Mouse (Mus musculus) left cerebral cortex, adult 2 months (tissue): ENCODE data around the gene Cdh11. TPM values are rescaled to one million over a fixed set of nuclear protein-coding genes. Genes with fewer than 3 reads are reported as not detected.
"Not testable (repeated sequence)": the region's sequence is repeated elsewhere in the genome, so short reads cannot be mapped to it uniquely, and the experiment has no call there.

Experiments
- DNase-seq, 2 experiments: peaks; one replicate each; pipeline ENCODE4 v3.0.0; 2021 to 2022; ENCODE audit warnings: low spot score in 2 of 2, mixed read lengths in 1 of 2; ENCODE audit errors: extremely low spot score in 1 of 2
- H3K27ac ChIP-seq: fragments of 200-600 bp; 2 replicates; pipeline ENCODE4 v1.8.1; 2022
- H3K4me3 ChIP-seq: fragments of 200-600 bp; 2 replicates; pipeline ENCODE4 v1.8.1; 2022
- CTCF ChIP-seq: fragments of 200-600 bp; IDR thresholded peaks from 2 replicates; pipeline ENCODE4 v1.8.1; 2022; ENCODE audit warnings: antibody characterized with exemption, mild to moderate bottlenecking, moderate library complexity
- intact Hi-C: fragments of 180-260 bp; cut with DNase I; formaldehyde crosslinking; loops from one replicate; pipeline ENCODE4 v1.15.1; 2025
- total RNA-seq, 2 experiments: library from RNA; stranded (reverse); gene quantifications; 2 replicates each; pipeline ENCODE4 v1.2.3; 2021

The Cdh11 gene
- total RNA-seq, 2 experiments from 2014 or later = 49.9 to 54.9 TPM

DNA sequence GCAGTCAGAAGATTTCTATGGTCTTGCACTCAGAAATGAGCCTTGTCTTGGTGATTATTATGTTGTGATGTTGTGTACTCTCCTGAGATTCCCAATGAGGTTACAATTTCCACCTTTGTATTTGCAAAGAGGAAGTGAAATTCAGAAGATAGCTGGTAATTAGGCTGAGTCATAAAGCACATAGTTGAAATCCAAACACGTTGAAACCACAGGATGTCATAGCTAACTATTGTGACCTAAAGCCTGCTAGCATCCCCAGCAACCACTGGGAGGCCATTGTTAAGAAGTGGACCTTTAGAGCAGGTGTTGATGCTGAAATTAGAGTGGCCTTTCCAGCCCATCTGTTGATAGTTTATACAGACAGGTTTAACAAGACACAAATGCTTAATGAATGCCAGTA, 85.2 kb downstream of the Cdh11 start:
- intact Hi-C loops = no loop called here
- Histone ChIP-seq H3K27ac (no peak overlapping the region), H3K4me3 (no peak overlapping the region)
- DNase-seq = no peak
- no peak; the same call in 1 of the 2 replicates for TF ChIP-seq CTCF

DNA sequence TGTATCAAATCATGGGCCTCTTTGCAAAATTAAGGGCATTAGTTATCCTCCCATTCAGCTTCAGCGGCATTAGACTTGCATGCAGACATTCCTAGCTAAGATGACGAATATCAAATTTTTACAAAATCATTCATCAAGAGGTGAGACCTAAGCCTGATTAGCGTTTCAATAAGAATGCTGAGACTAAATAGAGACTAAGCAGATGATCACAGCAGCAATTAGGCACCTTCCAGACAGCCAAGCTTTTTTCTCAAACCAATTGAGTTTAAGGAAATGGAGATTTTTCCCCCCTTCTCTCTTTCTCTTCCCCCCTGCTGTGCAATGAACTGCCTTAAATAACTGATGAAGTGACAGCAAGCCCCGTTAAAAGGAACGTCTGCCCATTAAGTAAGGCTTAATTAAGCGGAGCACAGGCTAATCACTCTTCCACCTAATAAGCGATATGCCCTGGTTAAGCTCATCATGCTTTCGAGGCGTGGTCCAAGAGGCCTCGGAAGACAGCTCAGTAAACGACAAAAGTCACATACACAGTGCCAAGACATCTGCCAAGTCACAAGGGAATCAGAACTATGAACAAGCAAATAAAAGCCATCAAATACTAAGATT, 87.1 kb downstream of the Cdh11 start:
- intact Hi-C loops = no loop called here
- H3K27ac ChIP-seq = no peak overlapping the region
- no peak for TF ChIP-seq CTCF

DNA sequence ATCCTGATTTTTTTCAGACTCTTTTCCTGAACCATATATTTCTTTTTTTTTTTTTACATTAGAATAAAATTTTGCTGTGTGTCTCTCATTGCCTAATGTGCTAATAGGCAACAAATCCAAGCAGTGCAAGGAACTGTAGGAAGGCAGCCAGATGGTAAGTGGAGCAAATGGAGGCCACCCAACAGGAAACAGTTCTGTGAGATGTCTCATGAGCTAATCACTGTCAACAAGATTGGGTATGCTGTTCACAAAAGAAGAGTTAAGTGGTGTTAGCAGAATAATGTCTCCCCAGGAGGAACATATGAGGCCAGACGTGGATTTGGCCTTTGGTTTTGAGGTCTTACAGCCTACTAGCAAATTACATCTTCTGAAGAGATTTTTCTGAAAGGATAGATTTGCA, 92.0 kb downstream of the Cdh11 start:
- H3K4me3 ChIP-seq = no peak overlapping the region
- no peak for TF ChIP-seq CTCF
- peak overlapping the region; percentile 49; the same call in 1 of the 2 replicates for H3K27ac ChIP-seq
- DNase-seq = no peak
- intact Hi-C loops = no loop called here

More for the DNA sequence above, 87.1 kb downstream of the Cdh11 start:
- no peak overlapping the region for H3K4me3 ChIP-seq
- no peak for DNase-seq

DNA sequence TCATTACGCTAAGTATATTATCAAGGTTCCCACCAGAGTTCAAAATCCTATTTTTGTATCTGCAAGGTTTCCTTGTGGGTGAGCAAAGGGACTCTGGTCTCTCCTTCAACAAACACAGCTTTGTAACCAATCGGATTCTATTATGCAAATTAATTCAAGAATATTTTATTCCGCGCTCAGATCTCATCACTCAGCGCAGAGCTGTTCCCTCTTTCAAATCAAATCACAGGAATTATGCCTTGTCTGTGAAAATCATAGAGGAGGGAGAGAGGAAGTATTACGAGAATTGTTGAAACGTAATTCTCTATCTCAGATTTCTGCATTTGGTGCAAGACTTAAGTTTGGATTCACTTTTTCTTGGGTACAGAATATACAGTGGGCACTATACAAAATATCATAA, 100.0 kb downstream of the Cdh11 start:
- H3K27ac ChIP-seq = peak overlapping the region; percentile 74
- peak overlapping the region; percentile 37 for H3K4me3 ChIP-seq
- DNase-seq = not testable (repeated sequence)
- intact Hi-C loops = loop anchor here (5.0 kb wide), 1 partner anchor 97 kb away; no protein-coding TSS in a partner anchor

DNA sequence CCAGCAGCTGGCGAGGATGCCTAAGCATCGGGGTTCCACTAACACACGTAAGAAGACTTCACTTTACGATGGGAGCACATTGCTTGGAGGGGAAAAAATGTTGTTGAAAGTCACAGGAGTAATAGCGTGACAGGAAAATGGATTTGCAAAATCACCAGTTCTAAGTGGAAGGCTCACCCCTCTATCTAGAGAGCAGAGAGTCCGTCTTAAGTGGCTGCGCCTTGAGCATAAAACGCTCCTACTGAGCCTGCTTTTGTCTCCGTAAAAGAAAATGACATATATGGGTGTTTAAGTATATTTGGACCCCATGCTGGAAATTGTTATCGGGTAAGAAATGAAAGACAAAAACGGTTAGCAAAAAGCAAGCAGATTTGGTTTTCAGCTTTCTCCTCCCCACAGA, 100.4 kb downstream of the Cdh11 start:
- peak overlapping the region; percentile 37 for H3K4me3 ChIP-seq
- no peak for TF ChIP-seq CTCF
- H3K27ac ChIP-seq = peak overlapping the region; percentile 74
- intact Hi-C loops = loop anchor here (5.0 kb wide), 1 partner anchor 97 kb away; no protein-coding TSS in a partner anchor
- DNase-seq = no peak

DNA sequence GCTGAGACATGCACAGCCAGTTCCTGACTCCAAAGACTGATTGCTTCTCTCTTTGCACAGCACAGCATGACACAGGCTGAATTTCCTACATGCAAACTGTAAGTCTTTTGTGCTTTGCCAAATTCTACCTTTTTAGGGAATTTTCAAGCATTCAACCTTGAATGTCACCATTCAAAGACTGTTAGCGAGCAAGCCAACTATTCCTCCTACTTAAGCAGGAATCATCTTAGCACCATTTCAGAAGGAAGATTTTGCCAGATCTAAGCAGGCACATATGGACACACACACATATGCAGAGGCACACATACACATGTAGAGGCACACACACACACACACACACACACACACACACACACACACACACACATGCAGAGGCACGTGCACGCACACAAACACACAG, 108.3 kb downstream of the Cdh11 start:
- no peak overlapping the region for H3K4me3 ChIP-seq
- H3K27ac ChIP-seq = no peak overlapping the region
- DNase-seq = no peak
- no peak for TF ChIP-seq CTCF
- intact Hi-C loops = no loop called here

DNA sequence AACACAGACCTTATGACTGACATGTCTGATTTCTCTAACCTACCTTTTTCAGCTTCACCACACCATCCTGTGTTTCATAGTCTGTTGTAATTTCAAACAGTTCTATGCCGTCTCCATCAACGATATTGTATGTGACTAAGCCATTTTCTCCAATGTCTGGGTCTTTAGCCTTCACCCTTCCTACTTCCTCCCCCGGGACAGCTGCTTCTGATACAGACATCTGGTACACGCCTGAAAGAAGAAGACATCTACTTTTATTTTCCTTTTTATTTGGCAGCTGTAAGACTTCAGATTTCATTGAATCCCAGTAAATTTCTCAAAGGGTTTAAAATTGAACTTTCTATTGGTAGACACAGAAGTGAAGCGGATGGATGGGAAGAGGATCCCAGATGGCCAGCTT, 120.9 kb downstream of the Cdh11 start:
- H3K4me3 ChIP-seq, intact Hi-C loops, DNase-seq: not testable (repeated sequence)
- peak overlapping the region; percentile 47; the same call in 1 of the 2 replicates for H3K27ac ChIP-seq

DNA sequence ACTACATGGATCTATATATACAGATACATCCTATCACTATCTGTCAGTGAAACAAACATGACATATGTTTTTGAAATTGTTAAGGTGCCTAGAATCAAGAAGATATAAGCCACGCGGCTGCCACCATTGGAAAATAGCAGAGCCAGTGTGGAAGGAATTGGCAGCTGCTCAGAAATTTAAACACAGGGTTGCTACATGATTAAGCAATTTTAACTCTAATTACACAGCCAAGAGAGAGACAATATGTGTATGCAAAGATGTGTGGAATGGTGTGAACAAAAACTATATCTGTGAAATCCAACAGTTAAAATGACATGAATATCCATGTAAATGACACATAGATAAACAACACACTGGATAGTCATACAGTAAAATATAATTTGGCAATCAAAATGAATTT, 128.9 kb downstream of the Cdh11 start:
- intact Hi-C loops = no loop called here
- peak overlapping the region; percentile 37; the same call in 1 of the 2 replicates for H3K27ac ChIP-seq
- DNase-seq = no peak
- TF ChIP-seq CTCF = no peak
- no peak overlapping the region for H3K4me3 ChIP-seq

DNA sequence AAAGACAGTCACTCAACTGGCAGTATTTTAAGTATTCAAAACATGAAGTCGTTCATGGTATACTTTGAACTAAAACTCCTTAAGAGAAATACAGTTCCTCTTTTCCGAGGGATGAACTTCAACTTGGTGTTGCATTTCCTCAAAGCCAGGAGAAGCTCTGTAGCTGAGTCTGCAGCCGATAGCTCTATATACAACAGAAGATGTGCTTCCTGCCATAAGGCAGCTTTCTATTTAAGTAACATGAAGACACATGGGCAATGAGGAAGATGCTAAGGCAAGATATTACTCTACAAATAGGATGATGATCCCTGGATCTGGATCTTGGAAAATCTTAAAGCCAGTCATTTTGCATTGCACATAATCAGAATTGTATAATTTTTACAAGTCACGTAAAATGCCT, 133.5 kb downstream of the Cdh11 start:
- intact Hi-C loops = no loop called here
- Histone ChIP-seq H3K27ac (peak overlapping the region; percentile 21), H3K4me3 (no peak overlapping the region)
- no peak for DNase-seq
- no peak for TF ChIP-seq CTCF

DNA sequence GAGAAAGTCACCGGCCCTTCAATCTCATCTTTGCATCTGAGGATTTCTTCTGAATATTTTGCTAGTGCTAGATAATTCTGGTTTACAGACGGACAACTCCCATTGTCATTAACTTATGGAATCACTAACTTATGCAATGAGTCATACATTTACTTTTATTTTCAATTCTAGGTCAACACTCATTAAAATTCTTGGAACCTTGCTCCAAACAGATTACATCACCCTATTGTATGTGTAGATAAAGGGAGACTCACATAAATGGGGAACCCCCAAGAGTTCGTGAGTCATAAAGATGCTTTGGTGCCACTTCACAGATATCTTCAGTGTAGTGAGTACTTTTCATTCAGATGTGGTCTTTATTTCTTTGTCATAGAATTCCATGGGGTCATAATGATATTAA, 158.3 kb downstream of the Cdh11 start:
- no peak overlapping the region for H3K27ac ChIP-seq
- intact Hi-C loops = no loop called here
- H3K4me3 ChIP-seq = no peak overlapping the region
- no peak for DNase-seq
- no peak for TF ChIP-seq CTCF

DNA sequence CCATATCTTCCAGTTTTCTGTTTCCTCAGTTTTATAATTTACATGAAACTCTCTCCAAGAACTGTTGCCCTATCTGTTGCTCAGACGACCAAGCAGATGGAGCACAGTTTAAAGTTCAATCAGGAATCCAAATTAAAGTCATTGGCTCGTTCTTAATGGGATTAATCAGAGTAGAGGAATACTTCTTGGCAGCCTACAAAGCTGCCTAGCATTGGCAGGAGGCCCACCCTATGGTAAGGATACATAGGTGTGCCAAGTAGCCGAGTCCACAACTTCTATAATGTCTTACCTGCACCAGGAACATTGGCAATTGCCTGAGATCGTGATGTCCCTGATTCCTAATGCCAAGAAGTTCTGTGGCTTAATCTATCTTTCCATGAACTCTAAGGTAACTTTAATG, 173.3 kb downstream of the Cdh11 start:
- intact Hi-C loops = no loop called here
- Histone ChIP-seq H3K27ac (no peak overlapping the region), H3K4me3 (no peak overlapping the region)
- no peak for TF ChIP-seq CTCF
- DNase-seq = no peak

DNA sequence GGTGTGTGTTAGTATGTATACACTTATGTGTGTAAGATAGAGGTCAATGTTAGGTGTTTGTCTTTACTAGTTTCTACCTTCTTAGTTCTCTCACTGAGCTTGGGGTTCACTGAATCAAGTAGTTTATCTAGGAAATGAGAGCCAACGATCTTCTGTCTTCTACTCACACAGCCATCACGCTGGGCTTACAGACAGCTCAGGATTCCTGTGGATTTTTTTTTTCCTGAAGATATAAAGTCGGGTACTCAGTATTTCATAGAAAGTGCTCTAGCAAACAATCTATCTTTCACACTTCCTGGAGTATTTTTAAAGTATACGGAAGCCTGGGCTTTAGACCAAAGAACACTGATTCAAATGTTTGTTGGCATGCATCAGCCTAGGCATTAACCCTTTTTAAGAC, 184.1 kb downstream of the Cdh11 start:
- intact Hi-C loops = no loop called here
- Histone ChIP-seq H3K27ac (no peak overlapping the region), H3K4me3 (no peak overlapping the region)
- no peak for DNase-seq
- TF ChIP-seq CTCF = no peak

DNA sequence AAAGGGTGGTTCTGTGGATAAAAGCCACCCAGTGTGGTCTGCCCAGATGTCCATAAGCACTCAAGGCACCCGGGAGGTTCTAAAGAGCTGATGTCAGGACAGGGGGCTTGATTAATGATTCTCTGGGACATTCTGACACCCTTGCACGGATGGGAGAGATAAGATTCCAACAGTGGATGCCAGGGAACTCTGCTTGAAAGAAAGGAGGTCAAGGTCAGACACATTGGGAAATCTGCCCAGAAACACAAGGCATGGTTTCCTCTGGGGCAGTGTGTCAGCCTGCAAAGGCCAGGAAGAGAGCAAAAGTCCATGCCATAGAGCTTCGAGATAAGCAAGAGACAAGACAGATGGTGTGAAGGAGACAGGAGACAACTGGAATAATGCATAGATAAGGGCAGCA, 188.9 kb downstream of the Cdh11 start:
- DNase-seq = no peak
- H3K27ac ChIP-seq = no peak overlapping the region
- no peak for TF ChIP-seq CTCF
- H3K4me3 ChIP-seq = no peak overlapping the region
- intact Hi-C loops = no loop called here
